Mouse (Mus musculus) heart, embryonic 13.5 days (tissue): ENCODE measurements at regions not wholly inside any gene's neighbourhood (a gene's known extent, or its start where the extent isn't known, plus 50 kb on each side); places are given as distances from the start of the nearest gene placed in this dataset.
"Not testable (repeated sequence)": the region's sequence is repeated elsewhere in the genome, so short reads cannot be mapped to it uniquely, and the experiment has no call there.

Experiments used
- ATAC-seq: fragments of 200-750 bp; cut with Nextera tagmentation; 2 replicates; pipeline ENCODE4 v1.8.0; 2017; ENCODE audit warnings: moderate TSS enrichment; ENCODE audit not compliant: insufficient number of reproducible peaks, low FRiP score, low TSS enrichment; ENCODE audit errors: extremely low read depth
- H3K27ac ChIP-seq: fragments of 300-500 bp; sonication (generic); replicated peaks from 2 replicates; pipeline ENCODE4 v1.5.1; 2015; ENCODE audit warnings: moderate library complexity, mild to moderate bottlenecking, inconsistent platforms
- H3K27me3 ChIP-seq: fragments of 300-500 bp; sonication (generic); replicated peaks from 2 replicates; pipeline ENCODE4 v1.6.1; 2015; ENCODE audit warnings: mild to moderate bottlenecking, inconsistent platforms
- H3K36me3 ChIP-seq: fragments of 300-500 bp; sonication (generic); 2 replicates; pipeline ENCODE4 v1.6.1; 2015; ENCODE audit warnings: mild to moderate bottlenecking, inconsistent platforms
- H3K4me1 ChIP-seq: fragments of 300-500 bp; sonication (generic); 2 replicates; pipeline ENCODE4 v1.6.1; 2015; ENCODE audit warnings: inconsistent platforms
- H3K4me2 ChIP-seq: fragments of 300-500 bp; sonication (generic); 2 replicates; pipeline ENCODE4 v1.6.1; 2015; ENCODE audit warnings: inconsistent platforms, mild to moderate bottlenecking, moderate library complexity
- H3K4me3 ChIP-seq: fragments of 300-500 bp; sonication (generic); 2 replicates; pipeline ENCODE4 v1.5.1; 2015; ENCODE audit warnings: moderate library complexity, mild to moderate bottlenecking, inconsistent platforms
- H3K9ac ChIP-seq: fragments of 300-500 bp; sonication (generic); 2 replicates; pipeline ENCODE4 v1.6.1; 2015; ENCODE audit warnings: inconsistent platforms, mild to moderate bottlenecking, moderate library complexity
- H3K9me3 ChIP-seq: fragments of 300-500 bp; sonication (generic); 2 replicates; pipeline ENCODE4 v1.6.1; 2016; ENCODE audit warnings: inconsistent platforms
- WGBS: fragments of 180-500 bp; shearing (Covaris S2); methylation state at CpG from one replicate; pipeline ENCODE4 v1.1.7; 2015; ENCODE audit warnings: mixed read lengths; 5-methylcytosine and 5-hydroxymethylcytosine counted together

GRCm38 (mm10) chr3:57935042-57935610, 87.2 kb upstream of the Pfn2 start:
- Histone ChIP-seq H3K36me3 (no peaks in the 10 kb centered on the region), H3K27ac (no peak overlapping the region), H3K9ac (no peak overlapping the region), H3K4me2 (no peak overlapping the region), H3K9me3 (no peaks in the 10 kb centered on the region), H3K27me3 (no peaks in the 10 kb centered on the region), H3K4me3 (no peak overlapping the region), H3K4me1 (no peaks in the 10 kb centered on the region)
- no peak for ATAC-seq
- 53% methylated on average over 5 of the region's 5 CpGs for WGBS

- H3K4me2 ChIP-seq = no peak overlapping the region
- no peaks in the 10 kb centered on the region for H3K4me1 ChIP-seq
- no peaks in the 10 kb centered on the region for H3K9me3 ChIP-seq
- no peak overlapping the region for H3K27ac ChIP-seq
- H3K27me3 ChIP-seq = no peaks in the 10 kb centered on the region
- WGBS = 72% methylated on average over 4 of the region's 4 CpGs
- no peak overlapping the region for H3K4me3 ChIP-seq
- H3K9ac ChIP-seq = no peak overlapping the region
- ATAC-seq = no peak
- H3K36me3 ChIP-seq = no peaks in the 10 kb centered on the region
Observed at GRCm38 (mm10) chr3:57940504-57941381, 92.9 kb upstream of the Pfn2 start.

GRCm38 (mm10) chr3:57944698-57945097, 96.8 kb upstream of the Pfn2 start:
- Histone ChIP-seq H3K27ac (no peak overlapping the region), H3K9ac (no peak overlapping the region), H3K36me3 (no peaks in the 10 kb centered on the region), H3K4me2 (no peak overlapping the region), H3K9me3 (no peaks in the 10 kb centered on the region), H3K27me3 (no peaks in the 10 kb centered on the region), H3K4me1 (no peaks in the 10 kb centered on the region), H3K4me3 (no peak overlapping the region)
- no peak for ATAC-seq
- 63% methylated on average over 2 of the region's 2 CpGs for WGBS

GRCm38 (mm10) chr3:57945765-57946164, 97.9 kb upstream of the Pfn2 start:
- Histone ChIP-seq H3K4me1 (peaks cover 8% of the 10 kb centered on the region), H3K36me3 (no peaks in the 10 kb centered on the region), H3K27me3 (no peaks in the 10 kb centered on the region), H3K9ac (no peak overlapping the region), H3K27ac (no peak overlapping the region), H3K9me3 (no peaks in the 10 kb centered on the region), H3K4me2 (no peak overlapping the region), H3K4me3 (no peak overlapping the region)
- ATAC-seq = no peak
- WGBS = 73% methylated on average over 5 of the region's 5 CpGs

DNA sequence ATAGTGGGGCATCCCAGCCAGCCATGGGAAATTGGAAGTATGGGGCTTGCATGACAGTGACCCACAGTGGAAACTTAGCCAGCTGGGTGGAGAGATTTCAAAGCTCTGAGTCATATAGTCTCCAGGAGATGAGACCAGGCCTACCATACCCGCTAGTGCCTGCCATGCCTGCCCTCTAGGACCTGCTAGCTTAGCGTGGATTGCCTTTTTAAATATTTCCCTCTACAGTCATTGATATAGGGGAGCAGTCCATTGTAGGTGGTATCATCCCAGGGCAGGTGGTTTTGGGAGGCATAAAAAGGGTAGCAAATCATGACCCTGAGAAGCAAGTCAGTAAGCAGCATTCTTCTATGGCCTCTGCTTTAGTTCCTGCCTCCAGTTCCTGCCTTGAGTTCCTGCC, 99.5 kb upstream of the Pfn2 start:
- Histone ChIP-seq H3K9ac (no peak overlapping the region), H3K4me1 (peaks cover 15% of the 10 kb centered on the region), H3K9me3 (no peaks in the 10 kb centered on the region), H3K27ac (no peak overlapping the region), H3K27me3 (no peaks in the 10 kb centered on the region), H3K4me2 (no peak overlapping the region), H3K4me3 (no peak overlapping the region), H3K36me3 (no peaks in the 10 kb centered on the region)
- WGBS = 81% methylated on average over 2 of the region's 2 CpGs
- no peak for ATAC-seq

GRCm38 (mm10) chr3:57948720-57949119, 100.8 kb upstream of the Pfn2 start:
- Histone ChIP-seq H3K4me3 (no peak overlapping the region), H3K9me3 (no peaks in the 10 kb centered on the region), H3K9ac (no peak overlapping the region), H3K4me1 (peaks cover 23% of the 10 kb centered on the region), H3K36me3 (no peaks in the 10 kb centered on the region), H3K27me3 (no peaks in the 10 kb centered on the region), H3K4me2 (no peak overlapping the region), H3K27ac (no peak overlapping the region)
- ATAC-seq = no peak
- WGBS = 64% methylated on average over 1 of the region's 1 CpGs

- Histone ChIP-seq H3K27ac (0 out of 2 replicates have a peak overlapping the region, but pooled peaks have one; percentile 12), H3K4me3 (no peak overlapping the region), H3K36me3 (no peaks in the 10 kb centered on the region), H3K4me1 (peaks cover 23% of the 10 kb centered on the region), H3K4me2 (no peak overlapping the region), H3K27me3 (no peaks in the 10 kb centered on the region), H3K9me3 (no peaks in the 10 kb centered on the region), H3K9ac (no peak overlapping the region)
- ATAC-seq = no peak
- WGBS = 46% methylated on average over 7 of the region's 7 CpGs
Observed at GRCm38 (mm10) chr3:57950431-57951331, 102.8 kb upstream of the Pfn2 start.

DNA sequence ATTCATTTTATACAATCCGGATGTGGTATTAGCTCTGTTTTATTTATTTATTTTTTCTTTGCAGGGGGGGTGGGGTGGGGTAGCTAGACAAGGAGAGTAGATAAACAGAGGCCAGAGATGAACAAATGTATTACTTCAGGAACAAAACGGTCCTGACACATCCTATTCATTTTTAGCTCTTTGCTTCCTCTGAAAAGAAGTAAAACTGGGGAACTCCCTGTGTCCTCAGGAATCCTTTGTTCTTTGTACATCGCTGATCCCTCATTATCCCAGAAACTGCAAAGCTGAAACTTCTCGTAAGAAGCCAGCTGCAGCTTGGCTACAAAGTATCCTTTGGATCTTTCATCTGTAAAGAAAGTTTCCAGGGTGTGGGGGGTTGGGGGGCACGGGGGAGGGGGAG, 103.6 kb upstream of the Pfn2 start:
- no peak for ATAC-seq

DNA sequence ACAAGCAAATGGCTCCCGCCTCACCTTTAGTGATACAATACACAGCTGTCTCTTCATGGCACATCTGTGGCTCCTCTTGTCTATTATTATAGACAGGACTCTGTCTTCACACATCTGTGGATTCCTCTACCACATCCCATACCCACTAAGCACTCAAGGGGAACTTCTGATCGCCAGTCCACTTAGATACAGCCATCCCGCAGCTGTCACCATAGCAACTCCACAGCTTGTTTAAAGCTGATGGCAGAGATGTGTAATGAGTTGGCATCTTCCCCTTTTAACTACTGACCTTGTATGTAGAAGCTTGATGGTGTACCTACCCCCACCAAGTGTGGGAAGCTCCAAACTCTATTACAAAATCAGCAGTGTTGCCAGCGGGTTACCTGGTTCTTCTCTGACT, 109.5 kb upstream of the Pfn2 start:
- peaks cover 7% of the 10 kb centered on the region; the same call in 1 of the 2 replicates for H3K9me3 ChIP-seq
- ATAC-seq = no peak
- H3K27me3 ChIP-seq = no peaks in the 10 kb centered on the region

More for the DNA sequence above, 103.6 kb upstream of the Pfn2 start:
- Histone ChIP-seq H3K4me2 (no peak overlapping the region), H3K9me3 (no peaks in the 10 kb centered on the region), H3K27ac (no peak overlapping the region), H3K27me3 (no peaks in the 10 kb centered on the region), H3K36me3 (no peaks in the 10 kb centered on the region), H3K4me1 (peaks cover 23% of the 10 kb centered on the region), H3K4me3 (no peak overlapping the region), H3K9ac (no peak overlapping the region)
- WGBS = 58% methylated on average over 5 of the region's 5 CpGs

DNA sequence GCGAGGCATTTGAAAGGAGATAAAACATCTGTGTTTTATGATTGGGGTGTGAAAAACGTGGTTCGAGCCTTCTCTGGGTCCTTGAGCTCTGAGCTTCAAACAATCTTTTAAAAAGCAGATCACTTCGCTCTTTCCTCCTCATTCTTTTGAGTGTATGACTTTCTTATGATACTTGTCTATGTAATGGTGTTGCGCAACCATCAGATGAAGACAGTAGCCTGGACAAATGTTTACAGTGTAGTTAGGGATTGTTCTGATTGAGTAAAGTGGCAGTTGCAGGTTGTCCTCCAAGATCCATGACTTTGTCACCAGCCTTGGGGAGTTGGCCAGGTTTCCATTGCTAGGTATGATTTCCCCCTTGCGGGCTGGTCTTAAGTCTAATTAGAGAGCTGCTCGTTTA, 116.1 kb upstream of the Pfn2 start:
- Histone ChIP-seq H3K9ac (no peak overlapping the region), H3K4me1 (no peaks in the 10 kb centered on the region), H3K9me3 (peaks cover 7% of the 10 kb centered on the region; the same call in 1 of the 2 replicates), H3K27me3 (no peaks in the 10 kb centered on the region), H3K27ac (no peak overlapping the region), H3K36me3 (no peaks in the 10 kb centered on the region), H3K4me3 (no peak overlapping the region), H3K4me2 (no peak overlapping the region)
- ATAC-seq = no peak
- 75% methylated on average over 7 of the region's 7 CpGs for WGBS

More for the DNA sequence above, 109.5 kb upstream of the Pfn2 start:
- WGBS = 76% methylated on average over 4 of the region's 4 CpGs
- Histone ChIP-seq H3K4me1 (peaks cover 8% of the 10 kb centered on the region), H3K4me3 (no peak overlapping the region), H3K4me2 (no peak overlapping the region), H3K9ac (no peak overlapping the region), H3K36me3 (no peaks in the 10 kb centered on the region), H3K27ac (no peak overlapping the region)

- ATAC-seq, H3K4me2 ChIP-seq, H3K27me3 ChIP-seq, H3K36me3 ChIP-seq, H3K4me3 ChIP-seq, H3K9ac ChIP-seq, H3K27ac ChIP-seq, H3K4me1 ChIP-seq, H3K9me3 ChIP-seq: not testable (repeated sequence)
- WGBS = 72% methylated on average over 2 of the region's 2 CpGs
Observed at GRCm38 (mm10) chr3:57970614-57971013, 122.7 kb upstream of the Pfn2 start.
